Mouse (Mus musculus): ENCODE data around the gene Cd300lb.

Cd300lb gene

GRCm38 (mm10) chr11:114880589-114880988 lies 53.6 kb downstream of the Cd300lb start:
- DNase-seq, result peak; percentile 57 to 60

- no peak for DNase-seq
Measured at GRCm38 (mm10) chr11:114880185-114880584, 54.0 kb downstream of the Cd300lb start.

- DNase-seq, result peak in 1 of 2 experiments; percentile 38
Measured at GRCm38 (mm10) chr11:114879666-114880065, 54.5 kb downstream of the Cd300lb start.

- peak; percentile 35 to 52 for DNase-seq
Measured at GRCm38 (mm10) chr11:114877145-114877544, 57.0 kb downstream of the Cd300lb start.

- DNase-seq, result no peak
Measured at GRCm38 (mm10) chr11:114876621-114877020, 57.6 kb downstream of the Cd300lb start.

- DNase-seq, result no peak
Measured at GRCm38 (mm10) chr11:114876176-114876575, 58.0 kb downstream of the Cd300lb start.

GRCm38 (mm10) chr11:114875301-114875801 lies 58.8 kb downstream of the Cd300lb start:
- DNase-seq, result no peak

- no peak for DNase-seq
Measured at GRCm38 (mm10) chr11:114874226-114875145, 59.7 kb downstream of the Cd300lb start.

GRCm38 (mm10) chr11:114873022-114873817 lies 61.0 kb downstream of the Cd300lb start:
- DNase-seq, result no peak

Measured in B cell, adult 2 months (primary cell).